Mouse (Mus musculus) CD4-positive, CD25-positive, alpha-beta regulatory T cell, adult 4 months (primary cell): ENCODE data around the gene P4ha2. TPM values are rescaled to one million over a fixed set of nuclear protein-coding genes. Genes with fewer than 3 reads are reported as not detected.

Experiments used
- ATAC-seq: one replicate; pipeline ENCODE4 v1.8.0; 2017
- polyA plus RNA-seq, 2 experiments: library from polyadenylated mRNA; unstranded; fragments of 100-300 nt; shearing (Covaris generic); gene quantifications; one replicate each; pipeline ENCODE4 v1.2.1; 2017

Gene P4ha2
- polyA plus RNA-seq, 2 experiments from 2014 or later: not detected

- ATAC-seq: no peak
Observed at GRCm38 (mm10) chr11:54068520-54069371, 31.1 kb upstream of the P4ha2 start, which contains the start of gene Pdlim4. Gene Pdlim4 (minus strand): TSS chr11:54069014.

GRCm38 (mm10) chr11:54071726-54072445, 28.0 kb upstream of the P4ha2 start:
- ATAC-seq: no peak

- no peak for ATAC-seq
Observed at GRCm38 (mm10) chr11:54073291-54073690, 26.6 kb upstream of the P4ha2 start.

- ATAC-seq: no peak
Observed at GRCm38 (mm10) chr11:54075353-54075752, 24.5 kb upstream of the P4ha2 start.

- ATAC-seq: no peak
Observed at GRCm38 (mm10) chr11:54076101-54076500, 23.8 kb upstream of the P4ha2 start.

- no peak for ATAC-seq
Observed at GRCm38 (mm10) chr11:54080435-54080834, 19.5 kb upstream of the P4ha2 start.

- ATAC-seq: no peak
Observed at GRCm38 (mm10) chr11:54082725-54083124, 17.2 kb upstream of the P4ha2 start.

GRCm38 (mm10) chr11:54084976-54085375, 14.9 kb upstream of the P4ha2 start:
- ATAC-seq: no peak

- ATAC-seq: no peak
Observed at GRCm38 (mm10) chr11:54085816-54086215, 14.1 kb upstream of the P4ha2 start.

- ATAC-seq: no peak
Observed at GRCm38 (mm10) chr11:54088253-54088946, 11.5 kb upstream of the P4ha2 start.

- peak; percentile 56 for ATAC-seq
Observed at GRCm38 (mm10) chr11:54088947-54089317, 11.0 kb upstream of the P4ha2 start.

GRCm38 (mm10) chr11:54090091-54090879, 9.6 kb upstream of the P4ha2 start:
- no peak for ATAC-seq

GRCm38 (mm10) chr11:54091726-54092125, 8.2 kb upstream of the P4ha2 start:
- no peak for ATAC-seq

- no peak for ATAC-seq
Observed at GRCm38 (mm10) chr11:54092188-54092587, 7.7 kb upstream of the P4ha2 start.

- no peak for ATAC-seq
Observed at GRCm38 (mm10) chr11:54093000-54093399, 6.9 kb upstream of the P4ha2 start.

- no peak for ATAC-seq
Observed at GRCm38 (mm10) chr11:54100692-54101591, 1.0 kb downstream of the P4ha2 start.

GRCm38 (mm10) chr11:54101701-54102100, 1.8 kb downstream of the P4ha2 start:
- ATAC-seq: no peak

GRCm38 (mm10) chr11:54102706-54103449, 3.0 kb downstream of the P4ha2 start:
- ATAC-seq: no peak

GRCm38 (mm10) chr11:54105011-54105410, 5.1 kb downstream of the P4ha2 start:
- ATAC-seq: no peak

GRCm38 (mm10) chr11:54106676-54107075, 6.8 kb downstream of the P4ha2 start:
- ATAC-seq: no peak

- no peak for ATAC-seq
Observed at GRCm38 (mm10) chr11:54107239-54107638, 7.3 kb downstream of the P4ha2 start.
